Mouse (Mus musculus): Measurements from ENCODE around the gene Ly86. TPM values are rescaled to one million over a fixed set of nuclear protein-coding genes. Genes with fewer than 3 reads are reported as not detected.

Ly86 gene
- total and polyA plus RNA-seq, 3 experiments = not detected

GRCm38 (mm10) chr13:37452022-37452941 is 107.3 kb downstream of the Ly86 start:
- Histone ChIP-seq H3K9me3 (replicated peaks; ENCODE audit: insufficient read depth, low read length) (no peaks in the 10 kb centered on the region), H3K36me3 (ENCODE audit: control insufficient read depth in 1 of 2, insufficient read depth in 2 of 2, low read length in 2 of 2) (no peaks in the 10 kb centered on the region), H3K9ac (ENCODE audit: control insufficient read depth, low read depth, low read length, poor library complexity, severe bottlenecking) (no peak overlapping the region), H3K27ac (ENCODE audit: control insufficient read depth, low read depth, low read length) (no peak overlapping the region), H3K4me3 (ENCODE audit: control insufficient read depth in 1 of 2, insufficient read depth in 1 of 2, low read depth in 2 of 2, low read length in 2 of 2) (peak overlapping the region in 1 of 2 experiments; percentile 18; a peak in 1 of 4 replicates), H3K4me1 (ENCODE audit: control insufficient read depth in 1 of 2, insufficient read depth in 2 of 2, low read length in 2 of 2) (peaks cover 0 to 3% of the 10 kb centered on the region in 2 experiments; a peak in 1 of 4 replicates), H3K79me2 (ENCODE audit: control insufficient read depth, insufficient read depth, low read length, poor library complexity) (no peaks in the 10 kb centered on the region), H3K27me3 (ENCODE audit: control insufficient read depth in 1 of 2, insufficient read depth in 2 of 2, low read length in 2 of 2) (no peaks in the 10 kb centered on the region)
- no peak for TF ChIP-seq MAX (IDR thresholded peaks at IDR 0.05; ENCODE audit: low read length)
- no peak for TF ChIP-seq GABPA (IDR thresholded peaks at IDR 0.05; ENCODE audit: low read depth, low read length)
- no peak for TF ChIP-seq ZMIZ1 (IDR thresholded peaks at IDR 0.05; ENCODE audit: low read depth, low read length)
- no peak for TF ChIP-seq SIN3A (IDR thresholded peaks at IDR 0.05; ENCODE audit: low read length)
- no peak for TF ChIP-seq POLR2A (IDR thresholded peaks at IDR 0.05; ENCODE audit: control insufficient read depth in 1 of 2, insufficient read depth in 1 of 2, low read depth in 1 of 2, low read length in 2 of 2, poor library complexity in 1 of 2)
- no peak for TF ChIP-seq UBTF (IDR thresholded peaks at IDR 0.05; ENCODE audit: borderline replicate concordance, insufficient read depth, low read depth, low read length)
- no peak for TF ChIP-seq TBP (IDR thresholded peaks at IDR 0.05; ENCODE audit: low read depth, low read length)
- no peak for TF ChIP-seq ELF1 (IDR thresholded peaks at IDR 0.05; ENCODE audit: low read depth, low read length)
- no peak for TF ChIP-seq SMC3 (IDR thresholded peaks at IDR 0.05; ENCODE audit: low read depth, low read length)
- no peak for TF ChIP-seq HCFC1 (IDR thresholded peaks at IDR 0.05; ENCODE audit: low read depth, low read length)
- no peak for TF ChIP-seq RCOR1 (IDR thresholded peaks at IDR 0.05; ENCODE audit: low read depth, low read length)
- no peak for TF ChIP-seq KAT2A (conservative IDR thresholded peaks at IDR 0.05; ENCODE audit: low read depth, low read length)
- no peak for TF ChIP-seq ZC3H11A (IDR thresholded peaks at IDR 0.05; ENCODE audit: low read depth, low read length)
- TF ChIP-seq USF1 (IDR thresholded peaks at IDR 0.05; ENCODE audit: low read depth, low read length) = no peak
- DNase-seq (ENCODE audit: low read depth, low spot score) = peak; percentile 54

- peaks cover 0 to 3% of the 10 kb centered on the region in 2 experiments; a peak in 1 of 4 replicates for H3K4me1 ChIP-seq (ENCODE audit: control insufficient read depth in 1 of 2, insufficient read depth in 2 of 2, low read length in 2 of 2)
- no peaks in the 10 kb centered on the region for H3K36me3 ChIP-seq (ENCODE audit: control insufficient read depth in 1 of 2, insufficient read depth in 2 of 2, low read length in 2 of 2)
- H3K9ac ChIP-seq (ENCODE audit: control insufficient read depth, low read depth, low read length, poor library complexity, severe bottlenecking) = no peak overlapping the region
- peak; percentile 57; the same call in 1 of the 2 replicates for TF ChIP-seq MAX (IDR thresholded peaks at IDR 0.05; ENCODE audit: low read length)
- TF ChIP-seq CTCF (IDR thresholded peaks at IDR 0.05 in 2 of 3, conservative IDR thresholded peaks at IDR 0.05 in 1 of 3; ENCODE audit: control insufficient read depth in 1 of 3, insufficient read depth in 1 of 3, low read depth in 2 of 3, low read length in 3 of 3, poor library complexity in 1 of 3, severe bottlenecking in 1 of 3) = peak; percentile 85 to 89 (median 85)
- peak; percentile 51 for TF ChIP-seq MXI1 (IDR thresholded peaks at IDR 0.05; ENCODE audit: low read depth, low read length)
- peak; percentile 56; the same call in 1 of the 2 replicates for TF ChIP-seq SIN3A (IDR thresholded peaks at IDR 0.05; ENCODE audit: low read length)
- TF ChIP-seq ELF1 (IDR thresholded peaks at IDR 0.05; ENCODE audit: low read depth, low read length) = 0 out of 2 replicates have a peak, but pooled peaks have one; percentile 13
- TF ChIP-seq ZNF384 (IDR thresholded peaks at IDR 0.05; ENCODE audit: low read depth, low read length) = no peak
- no peak for TF ChIP-seq POLR2A (IDR thresholded peaks at IDR 0.05; ENCODE audit: control insufficient read depth in 1 of 2, insufficient read depth in 1 of 2, low read depth in 1 of 2, low read length in 2 of 2, poor library complexity in 1 of 2)
- TF ChIP-seq GATA1 (IDR thresholded peaks at IDR 0.05; ENCODE audit: low read depth, low read length) = no peak
- 0 out of 2 replicates have a peak, but pooled peaks have one; percentile 18 for TF ChIP-seq MYB (IDR thresholded peaks at IDR 0.05; ENCODE audit: low read depth, low read length)
- no peak for TF ChIP-seq TCF12 (IDR thresholded peaks at IDR 0.05; ENCODE audit: low read depth, low read length)
- TF ChIP-seq NRF1 (IDR thresholded peaks at IDR 0.05; ENCODE audit: insufficient read depth, low read depth, low read length, poor library complexity, severe bottlenecking) = no peak
- TF ChIP-seq RAD21 (IDR thresholded peaks at IDR 0.05; ENCODE audit: low read depth, low read length) = peak; percentile 85
- no peak for TF ChIP-seq ZMIZ1 (IDR thresholded peaks at IDR 0.05; ENCODE audit: low read depth, low read length)
- TF ChIP-seq SMC3 (IDR thresholded peaks at IDR 0.05; ENCODE audit: low read depth, low read length) = peak; percentile 57
- no peak for TF ChIP-seq KAT2A (conservative IDR thresholded peaks at IDR 0.05; ENCODE audit: low read depth, low read length)
- peak; percentile 65 for TF ChIP-seq MYC (IDR thresholded peaks at IDR 0.05; ENCODE audit: low read depth, low read length)
- no peak for TF ChIP-seq USF2 (IDR thresholded peaks at IDR 0.05; ENCODE audit: borderline replicate concordance in 1 of 2, insufficient read depth in 1 of 2, low read depth in 1 of 2, low read length in 2 of 2)
- TF ChIP-seq RCOR1 (IDR thresholded peaks at IDR 0.05; ENCODE audit: low read depth, low read length) = no peak
- TF ChIP-seq HCFC1 (IDR thresholded peaks at IDR 0.05; ENCODE audit: low read depth, low read length) = 0 out of 2 replicates have a peak, but pooled peaks have one; percentile 38
- TF ChIP-seq POLR2AphosphoS2 (IDR thresholded peaks at IDR 0.05; ENCODE audit: low read length) = no peak
- no peak for TF ChIP-seq JUND (IDR thresholded peaks at IDR 0.05; ENCODE audit: low read depth, low read length)
- peak; percentile 63 for TF ChIP-seq ZC3H11A (IDR thresholded peaks at IDR 0.05; ENCODE audit: low read depth, low read length)
- H3K9me3 ChIP-seq (replicated peaks; ENCODE audit: insufficient read depth, low read length) = no peaks in the 10 kb centered on the region
- H3K27me3 ChIP-seq (ENCODE audit: control insufficient read depth in 1 of 2, insufficient read depth in 2 of 2, low read length in 2 of 2) = 0 out of 4 replicates have a peak, but pooled peaks cover 0 to 3% of the 10 kb centered on the region in 2 experiments
- no peak overlapping the region for H3K27ac ChIP-seq (ENCODE audit: control insufficient read depth, low read depth, low read length)
- H3K4me3 ChIP-seq (ENCODE audit: control insufficient read depth in 1 of 2, insufficient read depth in 1 of 2, low read depth in 2 of 2, low read length in 2 of 2) = no peak overlapping the region
- H3K79me2 ChIP-seq (ENCODE audit: control insufficient read depth, insufficient read depth, low read length, poor library complexity) = no peaks in the 10 kb centered on the region
- peak; percentile 83 for DNase-seq (ENCODE audit: low read depth, low spot score)
Observed at GRCm38 (mm10) chr13:37453203-37453602, 108.2 kb downstream of the Ly86 start.

Measured in MEL (cell line).